Mouse (Mus musculus) hindbrain, embryonic 12.5 days (tissue): ENCODE measurements around the gene Tcf7l2. TPM values are rescaled to one million over a fixed set of nuclear protein-coding genes. Genes with fewer than 3 reads are reported as not detected.

Experiments used
- ATAC-seq: fragments of 200-750 bp; cut with Nextera tagmentation; 2 replicates; pipeline ENCODE4 v1.8.0; 2017; ENCODE audit warnings: moderate TSS enrichment; ENCODE audit not compliant: low FRiP score
- H3K27ac ChIP-seq: fragments of 300-500 bp; sonication (generic); 2 replicates; pipeline ENCODE4 v1.5.1; 2016; ENCODE audit warnings: mild to moderate bottlenecking
- H3K27me3 ChIP-seq: fragments of 300-500 bp; sonication (generic); 2 replicates; pipeline ENCODE4 v1.6.1; 2016; ENCODE audit warnings: mild to moderate bottlenecking
- H3K36me3 ChIP-seq: fragments of 300-500 bp; sonication (generic); 2 replicates; pipeline ENCODE4 v1.6.1; 2016; ENCODE audit warnings: mild to moderate bottlenecking
- H3K4me1 ChIP-seq: fragments of 300-500 bp; sonication (generic); 2 replicates; pipeline ENCODE4 v1.6.1; 2016
- H3K4me2 ChIP-seq: fragments of 300-500 bp; sonication (generic); replicated peaks from 2 replicates; pipeline ENCODE4 v1.6.1; 2016; ENCODE audit warnings: mild to moderate bottlenecking
- H3K4me3 ChIP-seq: fragments of 300-500 bp; sonication (generic); 2 replicates; pipeline ENCODE4 v1.5.1; 2016; ENCODE audit warnings: mild to moderate bottlenecking
- H3K9ac ChIP-seq: fragments of 300-500 bp; sonication (generic); 2 replicates; pipeline ENCODE4 v1.6.1; 2016; ENCODE audit warnings: mild to moderate bottlenecking, moderate library complexity
- H3K9me3 ChIP-seq: fragments of 300-500 bp; sonication (generic); replicated peaks from 2 replicates; pipeline ENCODE4 v1.6.1; 2016; ENCODE audit warnings: mild to moderate bottlenecking
- WGBS: fragments of 180-500 bp; shearing (Covaris S2); methylation state at CpG from one replicate; pipeline ENCODE4 v1.1.7; 2016; 5-methylcytosine and 5-hydroxymethylcytosine counted together
- polyA plus RNA-seq: library from polyadenylated mRNA; unstranded; fragments of >200 nt; fragmentation: Nextera tagmentation; extraction: Ambion mirVana; gene quantifications from 2 replicates; pipeline ENCODE4 v1.2.1, GENCODE M21; 2016

Tcf7l2 gene
- polyA plus RNA-seq, 1 experiment from 2014 or later = 78.0 TPM

DNA sequence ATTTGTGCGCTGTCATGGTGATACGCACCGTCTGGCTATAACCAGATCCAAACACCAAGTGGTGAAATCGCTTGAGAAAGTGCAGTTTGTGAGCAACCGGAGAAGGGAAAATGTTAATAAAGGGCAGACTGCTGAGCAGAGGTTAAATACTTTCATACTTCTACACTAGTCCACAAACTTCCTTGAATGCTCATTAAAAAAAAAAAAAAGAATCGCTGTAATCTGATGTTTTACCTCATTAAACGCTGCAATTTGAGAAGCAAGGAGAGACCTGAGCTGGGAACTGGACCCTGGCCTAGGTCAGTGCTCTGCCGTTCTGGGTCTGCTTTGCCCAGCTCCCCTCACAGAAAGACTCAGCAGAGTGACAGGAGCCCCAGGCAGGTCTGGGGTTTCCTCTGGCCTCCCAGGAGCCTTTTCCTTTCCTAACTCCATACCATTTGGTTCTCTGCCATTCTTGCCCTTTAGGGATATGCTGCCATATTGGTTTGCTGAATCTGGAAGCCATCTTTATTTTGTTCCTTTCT lies 33.5 kb upstream of the Tcf7l2 start:
- ATAC-seq = no peak
- Histone ChIP-seq H3K4me2 (no peak overlapping the region), H3K4me3 (no peak overlapping the region), H3K9me3 (no peaks in the 10 kb centered on the region), H3K4me1 (0 out of 2 replicates have a peak, but pooled peaks cover 2% of the 10 kb centered on the region), H3K36me3 (no peaks in the 10 kb centered on the region), H3K27me3 (no peaks in the 10 kb centered on the region), H3K27ac (no peak overlapping the region), H3K9ac (no peak overlapping the region)
- 82% methylated on average over 8 of the region's 8 CpGs for WGBS

DNA sequence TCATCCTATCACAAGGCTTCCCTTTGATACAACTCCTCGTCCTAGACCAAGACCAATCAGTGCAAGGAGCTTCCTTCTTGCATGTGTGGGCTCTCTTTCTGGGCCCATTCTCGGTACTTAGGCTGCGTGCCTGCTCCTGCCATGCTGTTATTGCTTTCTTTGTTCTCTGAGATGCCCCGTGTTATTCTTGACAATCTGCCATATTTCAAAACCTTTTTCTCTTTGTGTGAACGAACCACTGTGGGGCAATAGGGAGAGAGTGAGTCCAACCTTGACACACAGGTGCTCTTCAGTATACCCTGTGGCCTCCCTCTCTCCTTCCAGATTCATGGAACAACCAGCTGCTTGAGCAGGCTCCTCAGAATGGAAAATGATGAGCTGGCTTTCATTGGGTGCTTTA lies 30.8 kb upstream of the Tcf7l2 start:
- Histone ChIP-seq H3K4me3 (no peak overlapping the region), H3K4me1 (no peaks in the 10 kb centered on the region), H3K27me3 (no peaks in the 10 kb centered on the region), H3K4me2 (no peak overlapping the region), H3K27ac (no peak overlapping the region), H3K9me3 (no peaks in the 10 kb centered on the region), H3K9ac (no peak overlapping the region), H3K36me3 (no peaks in the 10 kb centered on the region)
- 87% methylated on average over 5 of the region's 5 CpGs for WGBS
- no peak for ATAC-seq

DNA sequence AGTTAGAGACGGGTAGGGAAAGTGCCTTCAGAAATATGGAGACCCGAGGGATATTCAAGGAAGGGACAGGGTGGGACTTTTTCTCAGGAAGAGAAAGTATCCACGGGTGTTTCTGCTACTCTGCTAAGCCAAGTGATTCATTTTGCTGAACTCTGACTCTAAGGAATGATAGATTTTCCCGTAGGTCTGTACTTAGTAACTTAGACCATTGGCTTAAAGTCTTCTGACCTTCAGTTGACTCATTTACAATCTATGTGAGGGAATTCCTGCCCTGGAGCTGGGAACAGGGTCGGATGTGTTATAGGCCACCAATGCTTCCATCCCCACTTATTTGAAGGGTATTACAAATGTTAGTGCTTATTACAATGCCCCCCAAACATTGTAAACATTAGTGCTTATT lies 29.9 kb upstream of the Tcf7l2 start:
- Histone ChIP-seq H3K27me3 (no peaks in the 10 kb centered on the region), H3K9ac (no peak overlapping the region), H3K27ac (no peak overlapping the region), H3K4me3 (no peak overlapping the region), H3K36me3 (no peaks in the 10 kb centered on the region), H3K4me2 (no peak overlapping the region), H3K9me3 (no peaks in the 10 kb centered on the region), H3K4me1 (no peaks in the 10 kb centered on the region)
- WGBS = 88% methylated on average over 5 of the region's 5 CpGs
- no peak for ATAC-seq

DNA sequence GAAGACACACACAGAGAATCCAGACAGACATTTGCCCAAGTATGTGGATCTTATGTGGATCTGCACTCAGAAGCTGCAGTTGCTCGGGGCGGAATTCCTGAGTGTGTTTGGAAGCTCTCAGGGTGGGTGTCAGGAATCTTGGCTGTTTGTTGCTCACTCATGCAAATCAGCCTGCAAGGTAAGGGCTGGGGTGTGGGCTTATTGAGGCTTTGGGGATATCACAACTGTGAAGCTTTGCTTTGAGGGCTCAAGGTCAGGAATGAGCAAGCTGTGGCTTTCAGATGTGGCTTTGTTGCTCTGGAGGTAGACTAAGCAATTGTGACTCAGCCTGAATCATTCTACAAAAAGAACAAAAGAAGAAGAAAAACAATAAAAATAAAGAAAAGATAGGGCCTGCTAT lies 28.9 kb upstream of the Tcf7l2 start:
- no peak for ATAC-seq
- Histone ChIP-seq H3K4me1 (no peaks in the 10 kb centered on the region), H3K9ac (no peak overlapping the region), H3K27me3 (no peaks in the 10 kb centered on the region), H3K4me3 (no peak overlapping the region), H3K9me3 (no peaks in the 10 kb centered on the region), H3K36me3 (no peaks in the 10 kb centered on the region), H3K27ac (no peak overlapping the region), H3K4me2 (no peak overlapping the region)
- WGBS = 86% methylated on average over 2 of the region's 2 CpGs

DNA sequence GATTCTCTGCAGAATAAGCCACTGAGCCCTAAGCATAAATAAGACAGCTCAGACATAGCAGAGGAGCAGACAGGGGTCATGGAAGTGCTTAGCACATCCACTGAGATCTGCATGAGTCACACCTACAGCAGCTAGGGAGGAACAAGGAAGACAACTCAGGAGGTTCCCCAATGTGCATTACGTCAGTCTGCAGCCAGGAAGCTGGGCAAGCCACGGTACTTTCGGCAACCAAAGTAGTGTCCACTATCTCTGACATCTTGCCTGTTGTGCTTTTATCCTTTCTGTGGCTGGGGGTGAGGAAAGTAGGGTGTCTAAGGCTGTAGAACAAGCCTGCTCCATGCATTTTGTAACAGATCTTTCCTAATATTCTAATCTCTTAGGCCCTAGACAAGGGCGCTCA lies 27.6 kb upstream of the Tcf7l2 start:
- Histone ChIP-seq H3K9me3 (no peaks in the 10 kb centered on the region), H3K27ac (no peak overlapping the region), H3K4me3 (no peak overlapping the region), H3K9ac (no peak overlapping the region), H3K4me2 (no peak overlapping the region), H3K27me3 (no peaks in the 10 kb centered on the region), H3K36me3 (no peaks in the 10 kb centered on the region), H3K4me1 (no peaks in the 10 kb centered on the region)
- 93% methylated on average over 4 of the region's 4 CpGs for WGBS
- ATAC-seq = no peak

DNA sequence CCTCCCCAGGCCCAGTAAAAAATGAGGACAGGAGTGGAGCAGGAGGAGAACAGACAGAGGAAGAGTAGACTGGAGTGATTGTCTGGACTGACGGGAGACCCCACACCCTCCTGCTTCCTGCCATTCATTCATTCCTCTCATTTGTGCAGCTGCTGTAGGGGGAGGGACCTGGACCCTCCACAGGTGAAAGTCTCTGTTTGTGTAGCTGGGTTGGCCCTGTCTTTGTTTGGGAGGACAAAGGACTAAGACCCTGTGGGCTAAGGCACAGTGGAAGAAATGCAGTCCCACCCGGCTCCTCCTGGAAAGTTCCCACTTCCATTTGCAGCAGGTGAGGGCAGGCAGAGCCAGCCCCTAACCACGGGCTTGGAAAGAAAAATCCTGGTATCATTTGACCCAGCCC lies 27.0 kb upstream of the Tcf7l2 start:
- H3K36me3 ChIP-seq = no peaks in the 10 kb centered on the region
- 56% methylated on average over 3 of the region's 3 CpGs for WGBS
- ATAC-seq = no peak

DNA sequence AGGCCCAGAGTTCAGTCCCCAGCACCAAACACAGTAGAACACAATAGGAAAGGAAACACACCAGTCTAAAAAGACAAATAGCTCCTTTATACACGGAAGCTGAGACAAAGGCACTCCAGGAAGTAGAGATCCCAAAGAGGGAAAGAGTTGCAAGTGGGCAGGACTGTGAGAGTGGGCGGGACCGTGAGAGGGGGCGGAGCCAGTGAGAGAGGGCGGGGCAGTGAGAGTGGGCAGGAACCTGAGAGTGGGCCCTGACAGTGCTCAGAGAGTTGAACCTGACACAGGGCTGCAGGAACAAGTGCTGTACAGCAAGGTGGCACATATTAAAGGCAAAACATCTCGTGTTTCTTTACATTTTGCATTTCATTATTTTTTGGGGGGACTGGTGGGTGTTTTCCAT lies 22.5 kb upstream of the Tcf7l2 start:
- ATAC-seq = no peak
- Histone ChIP-seq H3K36me3 (no peaks in the 10 kb centered on the region), H3K4me1 (peaks cover 7% of the 10 kb centered on the region; the same call in 1 of the 2 replicates), H3K4me3 (no peak overlapping the region), H3K27me3 (peaks cover 8% of the 10 kb centered on the region), H3K27ac (no peak overlapping the region), H3K9me3 (no peaks in the 10 kb centered on the region), H3K9ac (no peak overlapping the region), H3K4me2 (no peak overlapping the region)
- WGBS = 71% methylated on average over 6 of the region's 6 CpGs

More for the DNA sequence above, 27.0 kb upstream of the Tcf7l2 start:
- H3K4me1 ChIP-seq = no peaks in the 10 kb centered on the region
- no peak overlapping the region for H3K4me2 ChIP-seq
- no peak overlapping the region for H3K4me3 ChIP-seq
- H3K9ac ChIP-seq = no peak overlapping the region
- H3K9me3 ChIP-seq = no peaks in the 10 kb centered on the region
- no peaks in the 10 kb centered on the region for H3K27me3 ChIP-seq
- no peak overlapping the region for H3K27ac ChIP-seq

DNA sequence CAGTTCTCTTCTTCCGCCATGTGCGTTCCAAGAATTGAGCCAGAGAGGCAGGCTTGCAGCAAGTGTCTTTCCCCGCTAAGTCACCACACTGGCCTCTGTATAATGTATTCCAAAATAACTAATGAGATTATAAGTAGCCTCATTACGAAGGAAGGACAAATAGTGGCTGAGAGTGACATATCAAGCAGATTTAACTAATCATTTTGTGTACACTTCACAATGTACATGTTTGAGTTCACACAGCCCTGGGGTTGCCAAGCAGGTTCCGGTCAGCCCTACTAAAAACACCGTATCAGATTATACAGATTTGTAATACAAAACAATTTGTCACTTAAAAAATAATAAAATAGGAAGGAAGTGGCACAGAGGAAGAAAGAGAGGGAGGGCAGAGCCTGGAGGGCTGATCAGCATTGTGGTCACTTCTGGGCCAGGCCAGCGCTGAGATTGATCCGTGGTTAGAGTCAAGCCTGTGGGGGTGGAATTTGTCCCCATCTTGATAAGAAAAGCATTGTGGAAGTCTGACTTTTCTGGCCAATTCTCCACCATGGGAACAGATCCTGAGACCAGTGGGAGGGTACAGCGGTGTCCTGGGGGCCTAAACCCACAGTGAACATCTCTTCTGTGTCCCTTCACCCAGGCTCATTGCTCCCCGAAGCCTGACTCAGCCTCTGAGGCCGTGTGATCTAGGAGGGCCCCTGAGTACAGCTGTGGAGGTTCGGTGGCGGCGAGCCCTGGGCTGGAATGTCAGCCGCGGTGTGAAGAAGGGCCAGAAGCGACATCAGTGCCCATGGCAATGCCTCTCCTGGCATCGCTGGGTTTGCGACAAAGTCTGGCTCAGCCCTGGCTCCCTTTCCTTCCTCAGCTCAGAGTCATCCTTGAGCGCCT lies 21.9 kb upstream of the Tcf7l2 start:
- Histone ChIP-seq H3K9ac (no peak overlapping the region), H3K9me3 (no peaks in the 10 kb centered on the region), H3K36me3 (no peaks in the 10 kb centered on the region), H3K27me3 (peaks cover 8% of the 10 kb centered on the region), H3K4me3 (no peak overlapping the region), H3K27ac (no peak overlapping the region), H3K4me1 (peaks cover 7% of the 10 kb centered on the region; the same call in 1 of the 2 replicates), H3K4me2 (no peak overlapping the region)
- ATAC-seq = no peak
- WGBS = 80% methylated on average over 20 of the region's 20 CpGs

DNA sequence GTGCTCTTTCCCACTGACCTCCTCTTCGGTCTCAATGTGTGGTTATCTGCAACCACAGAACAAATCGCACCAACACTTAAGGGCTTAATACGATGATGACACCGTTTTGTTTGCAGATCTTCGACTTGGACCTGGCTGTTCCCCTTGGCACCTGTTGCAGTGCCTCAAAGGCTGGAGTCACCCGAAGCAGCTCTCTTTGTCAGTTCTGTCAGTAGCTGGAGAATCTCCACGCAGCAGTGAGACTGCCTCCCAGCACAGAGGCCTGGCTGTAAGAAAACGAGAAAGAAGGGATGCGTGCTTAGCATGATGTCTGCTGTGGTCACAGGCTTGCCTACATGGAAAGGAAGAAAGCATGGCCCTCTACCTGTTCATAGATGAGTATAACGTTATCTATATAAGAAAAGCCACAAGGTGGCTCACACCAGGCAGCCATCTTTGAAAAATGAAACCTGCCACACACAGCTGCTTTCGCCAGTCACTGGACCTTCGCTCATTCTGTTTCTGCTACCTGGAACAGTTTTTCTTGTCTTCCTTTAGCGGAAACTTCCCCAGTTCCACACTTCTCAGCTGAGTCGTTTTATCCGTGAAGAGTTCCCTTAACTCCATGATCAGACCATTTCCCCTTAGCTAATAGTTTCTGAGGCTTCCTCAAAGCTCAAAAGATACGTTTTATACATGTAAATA lies 21.1 kb upstream of the Tcf7l2 start:
- peaks cover 8% of the 10 kb centered on the region for H3K27me3 ChIP-seq
- H3K36me3 ChIP-seq = no peaks in the 10 kb centered on the region
- no peak for ATAC-seq
- 79% methylated on average over 16 of the region's 16 CpGs for WGBS
- H3K4me2 ChIP-seq = no peak overlapping the region
- H3K27ac ChIP-seq = no peak overlapping the region
- no peak overlapping the region for H3K4me3 ChIP-seq
- H3K9ac ChIP-seq = no peak overlapping the region
- H3K4me1 ChIP-seq = peaks cover 7% of the 10 kb centered on the region; the same call in 1 of the 2 replicates
- no peaks in the 10 kb centered on the region for H3K9me3 ChIP-seq

DNA sequence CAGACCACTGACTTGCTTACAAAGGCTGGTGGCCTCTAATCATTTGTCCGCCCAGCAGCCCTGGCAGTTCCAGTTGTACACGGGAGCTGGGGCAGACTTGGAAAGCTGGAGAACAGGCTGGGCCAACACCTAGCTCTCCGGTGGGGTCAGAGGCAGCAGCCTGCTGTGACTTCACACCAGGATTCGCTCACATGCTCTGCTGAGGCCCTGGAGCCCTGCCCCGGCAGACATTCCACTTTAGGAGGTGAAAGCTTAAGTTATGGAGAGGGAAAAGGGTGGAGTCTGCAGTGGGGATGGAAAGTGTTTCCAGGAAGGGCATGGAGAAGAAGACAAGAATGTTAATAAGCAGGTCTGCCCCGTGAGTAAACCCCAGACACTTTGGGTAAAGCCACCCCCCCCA lies 19.2 kb upstream of the Tcf7l2 start:
- H3K4me3 ChIP-seq = no peak overlapping the region
- H3K36me3 ChIP-seq = no peaks in the 10 kb centered on the region
- no peak overlapping the region for H3K9ac ChIP-seq
- H3K27ac ChIP-seq = no peak overlapping the region
- H3K4me1 ChIP-seq = peaks cover 7% of the 10 kb centered on the region; the same call in 1 of the 2 replicates
- 33% methylated on average over 6 of the region's 6 CpGs for WGBS
- no peak for ATAC-seq
- peaks cover 8% of the 10 kb centered on the region for H3K27me3 ChIP-seq
- no peaks in the 10 kb centered on the region for H3K9me3 ChIP-seq
- H3K4me2 ChIP-seq = no peak overlapping the region

DNA sequence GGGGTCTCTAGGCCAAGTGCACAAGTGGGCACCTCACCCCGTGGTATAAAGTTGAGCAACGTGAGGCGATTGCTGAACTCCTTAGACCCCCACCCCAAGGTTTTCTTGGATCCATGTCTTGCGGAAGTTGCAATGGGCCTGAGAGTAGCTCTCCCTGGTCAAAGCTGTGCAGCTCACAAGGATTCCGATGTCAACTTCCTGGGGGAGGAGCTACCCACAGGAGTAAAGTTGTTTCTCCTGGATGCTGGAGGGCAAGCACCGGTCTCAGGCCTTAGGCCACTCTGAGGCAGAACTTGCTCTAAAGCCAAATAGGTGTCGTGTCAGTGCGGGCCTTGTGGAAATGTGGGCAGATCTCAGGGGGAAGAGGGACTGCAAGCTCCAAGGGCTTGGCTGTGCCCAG lies 12.2 kb upstream of the Tcf7l2 start:
- Histone ChIP-seq H3K27me3 (peaks cover 6% of the 10 kb centered on the region; the same call in 1 of the 2 replicates), H3K4me3 (no peak overlapping the region), H3K36me3 (no peaks in the 10 kb centered on the region), H3K9ac (no peak overlapping the region), H3K4me2 (no peak overlapping the region), H3K27ac (no peak overlapping the region), H3K9me3 (no peaks in the 10 kb centered on the region), H3K4me1 (0 out of 2 replicates have a peak, but pooled peaks cover 2% of the 10 kb centered on the region)
- ATAC-seq = no peak
- 77% methylated on average over 8 of the region's 8 CpGs for WGBS

DNA sequence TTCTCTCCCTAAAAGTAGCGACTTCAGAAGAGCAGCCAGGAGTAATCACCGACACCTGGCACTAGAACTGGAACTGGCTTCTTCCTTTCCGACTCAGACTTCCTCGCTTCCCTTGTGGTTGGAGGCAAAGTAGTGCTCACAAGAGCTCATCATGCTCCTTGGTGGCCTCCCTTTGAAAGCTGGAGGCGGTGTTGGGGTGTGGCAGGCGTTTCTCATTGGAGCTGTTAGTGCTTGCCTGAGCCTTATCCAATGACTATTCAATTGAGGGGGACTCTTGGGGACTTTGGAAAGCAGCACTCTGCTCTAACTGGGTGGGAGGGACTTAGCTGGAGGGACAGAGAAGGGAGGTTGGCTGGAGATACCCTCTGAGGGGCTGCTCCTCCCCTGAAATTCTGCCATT lies 9.1 kb upstream of the Tcf7l2 start:
- WGBS = 49% methylated on average over 6 of the region's 6 CpGs

More for the DNA sequence above, 9.1 kb upstream of the Tcf7l2 start:
- Histone ChIP-seq H3K9me3 (no peaks in the 10 kb centered on the region), H3K27me3 (peaks cover 6% of the 10 kb centered on the region; the same call in 1 of the 2 replicates), H3K4me1 (0 out of 2 replicates have a peak, but pooled peaks cover 2% of the 10 kb centered on the region), H3K9ac (no peak overlapping the region), H3K27ac (no peak overlapping the region), H3K36me3 (no peaks in the 10 kb centered on the region), H3K4me2 (no peak overlapping the region), H3K4me3 (no peak overlapping the region)
- ATAC-seq = no peak
